Mouse (Mus musculus) stomach, postnatal 0 days (tissue): ENCODE data around the gene Cwc25. TPM values are rescaled to one million over a fixed set of nuclear protein-coding genes. Genes with fewer than 3 reads are reported as not detected.
A peak's percentile ranks its signal among the peaks of the same experiment; 100 is the strongest.

Experiments
- ATAC-seq: fragments of 200-750 bp; cut with Nextera tagmentation; 2 replicates; pipeline ENCODE4 v1.8.0; 2017; ENCODE audit not compliant: low FRiP score, low TSS enrichment
- DNase-seq: peaks from one replicate; pipeline ENCODE4 v3.0.0-alpha.2; 2016; ENCODE audit warnings: low spot score
- H3K27ac ChIP-seq: fragments of 300-500 bp; sonication (generic); replicated peaks from 2 replicates; pipeline ENCODE4 v1.5.1; 2014; ENCODE audit warnings: mild to moderate bottlenecking, control low read depth
- H3K27me3 ChIP-seq: fragments of 300-500 bp; sonication (generic); 2 replicates; pipeline ENCODE4 v1.6.1; 2014; ENCODE audit warnings: low read length; ENCODE audit not compliant: control insufficient read depth, insufficient read depth
- H3K36me3 ChIP-seq: fragments of 300-500 bp; sonication (generic); 2 replicates; pipeline ENCODE4 v1.6.1; 2014; ENCODE audit warnings: low read length, mixed read lengths; ENCODE audit not compliant: control insufficient read depth, insufficient read depth
- H3K4me1 ChIP-seq: fragments of 300-500 bp; sonication (generic); replicated peaks from 2 replicates; pipeline ENCODE4 v1.6.1; 2014; ENCODE audit warnings: antibody characterized with exemption; ENCODE audit not compliant: control insufficient read depth, insufficient read depth
- H3K4me2 ChIP-seq: fragments of 300-500 bp; sonication (generic); replicated peaks from 2 replicates; pipeline ENCODE4 v1.6.1; 2014; ENCODE audit warnings: low read depth, mild to moderate bottlenecking, control low read depth, moderate library complexity
- H3K4me3 ChIP-seq: fragments of 300-500 bp; sonication (generic); 2 replicates; pipeline ENCODE4 v1.5.1; 2014; ENCODE audit warnings: low read depth, low read length, control low read depth
- H3K9ac ChIP-seq: fragments of 300-500 bp; sonication (generic); 2 replicates; pipeline ENCODE4 v1.6.1; 2014; ENCODE audit warnings: mild to moderate bottlenecking, low read length, control low read depth, mixed read lengths
- H3K9me3 ChIP-seq: fragments of 300-500 bp; sonication (generic); 2 replicates; pipeline ENCODE4 v1.6.1; 2016; ENCODE audit warnings: low read length; ENCODE audit not compliant: control insufficient read depth
- CTCF ChIP-seq: IDR thresholded peaks from 2 replicates; pipeline ENCODE4 v1.5.1; 2016; ENCODE audit warnings: antibody characterized with exemption, low read depth, mild to moderate bottlenecking, moderate library complexity
- EP300 ChIP-seq: optimal IDR thresholded peaks from 2 replicates; pipeline ENCODE3; 2016; ENCODE audit warnings: antibody characterized with exemption
- WGBS: fragments of 180-500 bp; shearing (Covaris S2); extraction: QIAGEN DNeasy Blood & Tissue Kit; methylation state at CpG from one replicate; pipeline ENCODE4 v1.1.7; 2014; 5-methylcytosine and 5-hydroxymethylcytosine counted together
- microRNA-seq: library from miRNA; unstranded; fragments of <30 nt; microRNA quantifications from one replicate; pipeline ENCODE4, GENCODE M21; 2016
- polyA plus RNA-seq: library from polyadenylated mRNA; unstranded; fragments of >200 nt; fragmentation: Nextera tagmentation; extraction: Ambion mirVana; gene quantifications from 2 replicates; pipeline ENCODE4 v1.2.1, GENCODE M21; 2015

Gene Cwc25
- polyA plus RNA-seq, 1 experiment from 2014 or later = 9.0 TPM

DNA sequence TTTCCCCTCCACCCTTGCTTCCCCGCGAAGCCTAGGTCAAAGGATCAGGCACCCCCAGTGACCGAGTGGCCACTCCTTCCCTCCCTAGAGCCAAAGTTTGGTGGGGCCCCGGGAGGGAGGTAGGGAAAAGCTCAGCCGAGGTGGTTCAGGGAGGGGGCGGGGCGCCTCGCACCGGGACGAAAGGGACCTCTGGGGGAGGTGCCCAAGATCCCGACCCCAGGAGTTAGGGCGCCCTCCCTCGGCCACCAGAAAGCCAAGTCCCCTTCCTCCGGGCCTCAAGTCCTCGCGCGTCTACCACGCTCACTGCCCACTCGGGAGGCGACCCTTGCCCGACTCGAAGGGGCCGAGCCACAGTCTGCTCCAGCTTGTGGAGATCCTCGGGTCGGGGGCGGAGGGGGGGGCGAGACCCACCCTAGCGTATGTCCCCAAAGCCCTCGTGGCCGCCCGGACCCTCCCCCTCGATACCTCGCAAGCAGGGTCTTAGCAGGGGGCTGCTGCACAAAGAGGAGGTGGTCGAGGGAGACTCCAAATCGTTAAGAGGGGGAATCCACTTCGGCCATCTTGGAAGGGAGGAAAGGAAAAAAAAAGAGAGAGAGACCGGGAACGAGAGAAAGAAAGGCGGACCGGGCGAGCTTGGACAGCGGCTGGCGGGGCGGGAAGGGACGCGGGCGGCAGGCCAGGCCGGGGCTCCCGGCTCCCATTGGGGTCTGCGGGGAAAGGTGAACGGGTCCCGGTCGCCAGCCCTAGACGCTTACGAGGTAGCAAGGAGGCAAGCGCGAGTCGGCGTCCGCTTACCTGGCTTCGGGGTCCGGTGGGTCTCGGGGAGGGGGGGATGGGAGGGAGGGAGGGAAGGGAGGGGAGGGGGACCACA lies 67.4 kb downstream of the Cwc25 start:
- TF ChIP-seq CTCF (peak; percentile 70), EP300 (no peak)
- Histone ChIP-seq H3K9me3 (no peaks in the 10 kb centered on the region), H3K4me3 (peak overlapping the region; percentile 91), H3K4me2 (peak overlapping the region; percentile 93), H3K27ac (peak overlapping the region; percentile 99), H3K9ac (peak overlapping the region; percentile 91), H3K4me1 (peaks cover 8% of the 10 kb centered on the region; the same call in 1 of the 2 replicates), H3K27me3 (no peaks in the 10 kb centered on the region), H3K36me3 (no peaks in the 10 kb centered on the region; the same call in 1 of the 2 replicates)
- DNase-seq (peak; percentile 90), ATAC-seq (no peak)
- under 1% methylated on average over 55 of the region's 63 CpGs for WGBS

DNA sequence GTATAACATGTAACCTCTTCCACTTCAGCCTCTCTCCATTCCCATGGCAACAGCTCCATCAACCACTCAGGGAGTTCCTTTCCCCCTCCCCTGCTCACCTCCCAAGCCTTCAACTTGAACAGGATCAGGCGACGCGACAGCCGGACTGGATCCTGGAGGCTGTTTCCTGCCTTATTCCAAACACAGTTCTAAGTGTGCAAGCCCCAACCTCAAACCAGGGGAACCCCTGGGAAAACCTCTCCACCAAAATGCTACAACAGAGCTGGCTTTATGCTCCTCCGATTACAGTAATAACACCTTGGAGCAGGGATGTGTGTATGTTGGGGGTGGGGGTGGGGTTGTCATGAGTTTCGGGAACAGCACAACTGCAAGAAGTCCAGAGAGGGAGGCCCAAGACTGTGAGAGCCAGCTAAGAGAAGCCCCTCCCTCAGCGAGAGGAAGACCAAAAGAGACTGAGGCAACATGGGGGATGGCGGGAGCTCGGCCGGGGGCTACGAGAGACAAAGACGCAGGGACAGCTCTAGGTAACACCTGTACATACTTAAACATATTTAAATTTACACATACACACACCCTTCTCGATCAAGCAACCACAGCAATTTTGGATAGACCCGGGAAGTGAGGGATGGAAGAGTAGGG lies 68.3 kb downstream of the Cwc25 start:
- peak overlapping the region; percentile 91 for H3K9ac ChIP-seq
- H3K27ac ChIP-seq = peak overlapping the region; percentile 99
- H3K27me3 ChIP-seq = no peaks in the 10 kb centered on the region
- peaks cover 8% of the 10 kb centered on the region; the same call in 1 of the 2 replicates for H3K4me1 ChIP-seq
- DNase-seq (peak; percentile 29), ATAC-seq (no peak)
- H3K4me2 ChIP-seq = peak overlapping the region; percentile 93
- H3K9me3 ChIP-seq = no peaks in the 10 kb centered on the region
- H3K4me3 ChIP-seq = peak overlapping the region; percentile 91
- H3K36me3 ChIP-seq = peaks cover 2% of the 10 kb centered on the region; the same call in 1 of the 2 replicates
- WGBS = under 1% methylated on average over 14 of the region's 14 CpGs
- TF ChIP-seq CTCF = no peak
- TF ChIP-seq EP300 = no peak

DNA sequence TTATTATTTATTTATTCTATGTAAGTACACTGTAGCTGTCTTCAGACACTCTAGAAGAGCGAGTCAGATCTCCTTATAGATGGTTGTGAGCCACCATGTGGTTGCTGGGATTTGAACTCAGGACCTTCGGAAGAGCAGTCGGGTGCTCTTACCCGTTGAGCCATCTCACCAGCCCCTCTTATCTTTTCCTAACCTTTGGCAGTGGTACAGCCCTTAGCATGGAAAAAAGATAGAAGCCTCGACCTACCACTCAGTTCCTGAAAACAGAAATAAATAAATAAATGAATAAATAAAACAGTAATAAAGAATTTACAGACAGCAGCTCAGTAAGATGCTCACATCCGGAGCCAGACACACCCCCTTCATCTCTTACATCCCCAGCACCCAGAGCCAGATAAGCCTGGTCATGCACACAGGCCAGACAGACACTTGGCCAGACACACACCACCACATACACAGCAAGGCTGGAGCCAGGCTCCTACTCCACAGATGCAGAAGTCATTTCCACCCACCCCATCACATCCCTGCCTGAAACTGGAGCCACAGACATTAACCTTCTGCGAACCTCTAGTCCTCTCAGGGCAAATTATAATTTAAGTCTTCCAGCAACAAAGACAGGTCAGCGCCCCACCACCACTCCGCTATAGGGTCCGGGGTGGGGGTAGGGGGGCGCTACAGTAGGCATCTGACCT lies 69.0 kb downstream of the Cwc25 start:
- peak overlapping the region; percentile 93 for H3K4me2 ChIP-seq
- peak overlapping the region; percentile 91 for H3K4me3 ChIP-seq
- no peaks in the 10 kb centered on the region for H3K9me3 ChIP-seq
- 46% methylated on average over 11 of the region's 11 CpGs for WGBS
- TF ChIP-seq EP300 (no peak), CTCF (no peak)
- H3K27ac ChIP-seq = no peak overlapping the region
- peaks cover 6% of the 10 kb centered on the region for H3K36me3 ChIP-seq
- ATAC-seq = no peak
- H3K27me3 ChIP-seq = no peaks in the 10 kb centered on the region
- DNase-seq = peak; percentile 13
- H3K4me1 ChIP-seq = peaks cover 8% of the 10 kb centered on the region; the same call in 1 of the 2 replicates
- peak overlapping the region; percentile 91; the same call in 1 of the 2 replicates for H3K9ac ChIP-seq

DNA sequence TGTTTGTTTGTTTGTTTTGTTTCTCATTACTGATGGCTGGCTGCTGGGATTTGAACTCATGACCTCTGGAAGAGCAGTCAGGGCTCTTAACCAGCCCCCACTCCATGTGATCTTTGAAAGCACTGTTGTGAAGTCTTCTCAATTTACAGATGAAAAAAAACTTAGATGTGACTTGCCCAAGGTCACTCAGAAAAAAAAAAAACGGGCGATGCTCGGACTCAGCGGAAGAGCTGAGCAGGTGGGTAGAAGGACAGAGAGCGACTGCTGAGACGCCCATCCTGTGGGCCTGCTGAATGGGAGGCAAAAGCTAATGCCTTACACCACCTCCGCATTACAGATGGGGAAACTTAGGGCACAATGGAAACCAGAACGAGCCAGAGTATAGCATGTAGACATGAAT lies 69.7 kb downstream of the Cwc25 start:
- Histone ChIP-seq H3K9ac (no peak overlapping the region), H3K4me1 (peaks cover 8% of the 10 kb centered on the region; the same call in 1 of the 2 replicates), H3K36me3 (peaks cover 10% of the 10 kb centered on the region), H3K9me3 (no peaks in the 10 kb centered on the region), H3K27me3 (no peaks in the 10 kb centered on the region), H3K4me3 (no peak overlapping the region), H3K27ac (no peak overlapping the region), H3K4me2 (no peak overlapping the region)
- DNase-seq (no peak), ATAC-seq (no peak)
- WGBS = 81% methylated on average over 8 of the region's 8 CpGs
- no peak for TF ChIP-seq EP300
- TF ChIP-seq CTCF = no peak

DNA sequence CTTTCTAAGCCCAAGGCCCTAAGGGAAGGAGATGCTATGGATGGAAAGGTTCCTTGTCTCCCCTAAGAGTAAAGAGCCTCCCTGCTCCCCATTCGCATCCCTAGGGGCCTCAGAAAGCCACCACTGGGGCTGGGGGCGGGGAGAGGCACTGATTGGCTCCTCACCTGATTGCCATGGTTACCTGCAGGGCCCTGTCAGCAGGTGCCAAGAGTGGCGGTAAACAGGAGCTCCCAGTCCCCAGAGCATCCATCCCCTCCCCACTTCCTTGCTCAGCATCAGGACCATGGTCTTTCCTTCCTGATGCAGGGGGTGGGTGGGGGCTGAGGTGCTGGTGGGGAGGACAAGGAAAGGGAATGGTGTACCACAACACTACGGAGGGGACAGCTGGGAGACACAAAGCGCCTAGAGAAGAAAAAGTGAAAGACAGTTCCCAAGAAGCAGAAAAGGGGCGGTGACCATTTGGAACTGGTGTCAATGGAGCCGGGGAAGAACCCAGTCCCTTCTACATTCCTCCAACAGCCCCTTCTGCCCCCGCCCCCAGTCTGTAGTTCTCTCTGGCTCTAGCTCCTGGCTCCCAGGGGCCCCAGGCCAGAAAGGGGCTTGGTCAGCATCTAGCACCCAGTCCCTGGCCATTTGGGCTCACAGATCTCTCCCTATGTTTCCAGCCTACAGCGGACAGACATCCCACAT lies 70.5 kb downstream of the Cwc25 start:
- H3K27ac ChIP-seq = 0 out of 2 replicates have a peak overlapping the region, but pooled peaks have one; percentile 18
- 42% methylated on average over 9 of the region's 9 CpGs for WGBS
- peak overlapping the region; percentile 13; the same call in 1 of the 2 replicates for H3K9ac ChIP-seq
- no peak overlapping the region for H3K4me3 ChIP-seq
- DNase-seq (peak; percentile 14), ATAC-seq (no peak)
- H3K9me3 ChIP-seq = no peaks in the 10 kb centered on the region
- H3K4me1 ChIP-seq = peaks cover 8% of the 10 kb centered on the region; the same call in 1 of the 2 replicates
- no peaks in the 10 kb centered on the region for H3K27me3 ChIP-seq
- 0 out of 2 replicates have a peak overlapping the region, but pooled peaks have one; percentile 3 for H3K4me2 ChIP-seq
- peaks cover 18% of the 10 kb centered on the region for H3K36me3 ChIP-seq
- TF ChIP-seq EP300 (no peak), CTCF (no peak)

Small RNA genes lying within 50 kb of the gene (microRNA-seq; reads per million reads assigned to microRNA genes)
- gene Mir8102 = not detected

Other genes with a start within 250 kb of the Cwc25 start
- gene Srcin1, start 190.4 kb downstream of the Cwc25 start, polyA plus RNA-seq = 0.49 and 0.50 TPM in 2 replicates
- 9.7 and 10.8 TPM in 2 replicates for gene Epop, start 136.9 kb downstream of the Cwc25 start, polyA plus RNA-seq
- 1.1 TPM in 2 replicates for gene Mllt6, start 103.1 kb downstream of the Cwc25 start, polyA plus RNA-seq
- 44.2 TPM in 2 replicates for gene Cisd3, start 80.7 kb downstream of the Cwc25 start, polyA plus RNA-seq
- gene Pcgf2, start 66.1 kb downstream of the Cwc25 start, polyA plus RNA-seq = 5.9 and 6.6 TPM in 2 replicates
- gene Psmb3, start 63.2 kb downstream of the Cwc25 start, polyA plus RNA-seq = 405 and 438 TPM in 2 replicates
- 0.73 and 0.75 TPM in 2 replicates for gene Pip4k2b, start 21.9 kb downstream of the Cwc25 start, polyA plus RNA-seq
- not detected in 2 replicates for gene 1700001P01Rik, start 9.4 kb upstream of the Cwc25 start, polyA plus RNA-seq
- 585 and 586 TPM in 2 replicates for gene Rpl23, start 15.9 kb upstream of the Cwc25 start, polyA plus RNA-seq
- gene Lasp1, start 32.4 kb upstream of the Cwc25 start, polyA plus RNA-seq = 84.0 and 90.1 TPM in 2 replicates
- 1.1 and 1.9 TPM in 2 replicates for gene B230217C12Rik, start 74.2 kb upstream of the Cwc25 start, polyA plus RNA-seq
- 0.29 and 0.34 TPM in 2 replicates for gene Fbxo47, start 117.6 kb upstream of the Cwc25 start, polyA plus RNA-seq
- gene Plxdc1, start 219.9 kb upstream of the Cwc25 start, polyA plus RNA-seq = 0.40 and 0.45 TPM in 2 replicates
- gene Arl5c, start 229.6 kb upstream of the Cwc25 start, polyA plus RNA-seq = 7.5 and 9.8 TPM in 2 replicates